7 mouse cellular contexts compared by ENCODE assay signal in the genomic region with DNA sequence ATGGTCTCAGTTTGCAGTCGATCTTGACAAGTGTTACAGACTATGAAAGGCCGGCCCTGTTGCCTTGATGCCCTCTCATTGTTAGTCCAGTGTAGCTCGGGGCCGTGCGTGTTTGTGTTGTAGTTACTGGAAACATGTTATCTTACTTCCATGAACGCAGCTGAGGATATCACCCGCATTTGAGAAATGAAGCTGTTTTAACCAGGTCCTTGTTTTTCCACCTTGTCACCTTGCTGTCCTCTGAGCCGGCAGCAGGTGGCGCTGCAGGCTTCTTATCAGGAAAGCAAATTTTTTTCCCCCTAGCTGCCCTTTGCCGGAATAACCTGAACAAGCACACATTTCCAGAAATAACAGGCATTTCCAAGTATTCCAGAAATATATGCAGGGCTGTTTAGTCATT.
DNase-seq lines count a peak whose midpoint lies in the region; ATAC-seq lines count a peak whose summit lies in the region.

No protein-coding gene starts in this region.

- H3K27me3 ChIP-seq in forebrain, embryonic 12.5 days: no peaks in the 10 kb centered on the region

- H3K9me3 ChIP-seq in forebrain, embryonic 12.5 days: no peaks in the 10 kb centered on the region

- no peaks in the 10 kb centered on the region for H3K4me1 ChIP-seq in forebrain, embryonic 12.5 days

- peak; percentile 75 for DNase-seq in NIH3T3 (ENCODE audit: low read depth)
- peak; percentile 50 for DNase-seq in brain, embryonic 18.5 days (ENCODE audit: low read depth, low spot score)
- DNase-seq in heart, postnatal 14 days: peak; percentile 49 to 72
- DNase-seq in layer of hippocampus, adult 9-10 months (ENCODE audit: low spot score): peak; percentile 43
- DNase-seq in lung, postnatal 36 days: peak; percentile 73
- peak; percentile 49 for DNase-seq in right cerebral cortex, postnatal 25 days

- no peak overlapping the region for H3K27ac ChIP-seq in forebrain, embryonic 12.5 days

- 27% methylated on average over 10 of the region's 10 CpGs for WGBS in forebrain, embryonic 12.5 days

- H3K9ac ChIP-seq in forebrain, embryonic 12.5 days: no peak overlapping the region

- no peaks in the 10 kb centered on the region for H3K36me3 ChIP-seq in forebrain, embryonic 12.5 days (replicated peaks)

- ATAC-seq in forebrain, embryonic 12.5 days (ENCODE audit: low FRiP score): peak; percentile 57; the same call in 1 of the 2 replicates

- no peak overlapping the region for H3K4me3 ChIP-seq in forebrain, embryonic 12.5 days (replicated peaks)

- H3K4me2 ChIP-seq in forebrain, embryonic 12.5 days: no peak overlapping the region

- intact Hi-C loops in heart, postnatal 14 days (cut with DNase I): loop anchor here (2.0 to 10.0 kb wide), 2 partner anchors 437 to 681 kb away; no protein-coding TSS in a partner anchor
